ENCODE assay signal across 13 mouse cellular contexts in genomic region chrX:142325760-142326159, GRCm38 (mm10). TPM values are rescaled to one million over a fixed set of nuclear protein-coding genes. Genes with fewer than 3 reads are reported as not detected.
DNase-seq lines count a peak whose midpoint lies in the region; ATAC-seq and TF ChIP-seq lines count a peak whose summit lies in the region.
"Had no signal": no experiment of that assay in that cellular context is flagged by ENCODE, and none has a peak within 500 bp of the region (broad histone marks: within the 10 kb centered on the region; RNA-seq: fewer than 3 reads in every experiment).

No protein-coding gene starts in this region.

- TF ChIP-seq EP300 in stomach, postnatal 0 days (optimal IDR thresholded peaks at IDR 0.05) = no peak

- WGBS in stomach, postnatal 0 days = 61% methylated on average over 2 of the region's 2 CpGs

- peak; percentile 64 for TF ChIP-seq CTCF in stomach, postnatal 0 days (IDR thresholded peaks at IDR 0.05; ENCODE audit: low read depth)

- ATAC-seq in CD4-positive, CD25-positive, alpha-beta regulatory T cell, adult 4 months = no peak
- no peak for ATAC-seq in stomach, postnatal 0 days (ENCODE audit: low FRiP score, low TSS enrichment)
- ATAC-seq in frontal cortex, adult (ENCODE audit: low TSS enrichment) = no peak

- H3K27ac ChIP-seq in stomach, postnatal 0 days (replicated peaks) = no peak overlapping the region
- H3K27ac ChIP-seq: embryonic facial prominence, embryonic 12.5 days; heart, embryonic 13.5 days; hindbrain, embryonic 14.5 days; liver, embryonic 13.5 days had no signal

- no peaks in the 10 kb centered on the region for H3K4me1 ChIP-seq in stomach, postnatal 0 days (replicated peaks; ENCODE audit: control insufficient read depth, insufficient read depth)
- H3K4me1 ChIP-seq: embryonic facial prominence, embryonic 12.5 days; heart, embryonic 13.5 days; liver, embryonic 13.5 days had no signal

- no peaks in the 10 kb centered on the region for H3K27me3 ChIP-seq in stomach, postnatal 0 days (ENCODE audit: control insufficient read depth, insufficient read depth, low read length)
- H3K27me3 ChIP-seq: embryonic facial prominence, embryonic 12.5 days; heart, embryonic 13.5 days; liver, embryonic 13.5 days had no signal

- no peak overlapping the region for H3K9ac ChIP-seq in stomach, postnatal 0 days (ENCODE audit: low read length)
- H3K9ac ChIP-seq: embryonic facial prominence, embryonic 12.5 days; heart, embryonic 13.5 days; hindbrain, embryonic 14.5 days; liver, embryonic 13.5 days had no signal

- DNase-seq in CD4-positive, CD25-positive, alpha-beta regulatory T cell, adult 2 months (ENCODE audit: low read depth, low spot score) = peak; percentile 17
- peak; percentile 14 for DNase-seq in kidney, adult 9 months
- no peak for DNase-seq in kidney, adult 18-20 months
- peak; percentile 4 for DNase-seq in retina, embryonic 14.5 days (ENCODE audit: low spot score)
- no peak for DNase-seq in retina, postnatal 1 day
- no peak for DNase-seq in stomach, postnatal 0 days (ENCODE audit: low spot score)
- DNase-seq: cerebellum, adult 9-10 months; liver, embryonic 13.5 days had no signal

- no peak overlapping the region for H3K4me2 ChIP-seq in stomach, postnatal 0 days (replicated peaks; ENCODE audit: low read depth)
- H3K4me2 ChIP-seq: embryonic facial prominence, embryonic 12.5 days; heart, embryonic 13.5 days; hindbrain, embryonic 14.5 days; liver, embryonic 13.5 days had no signal

- no peak overlapping the region for H3K4me3 ChIP-seq in stomach, postnatal 0 days (ENCODE audit: low read depth, low read length)
- H3K4me3 ChIP-seq: embryonic facial prominence, embryonic 12.5 days; heart, embryonic 13.5 days; liver, embryonic 13.5 days had no signal

- H3K9me3 ChIP-seq in stomach, postnatal 0 days (ENCODE audit: control insufficient read depth, low read length) = no peaks in the 10 kb centered on the region
- H3K9me3 ChIP-seq: embryonic facial prominence, embryonic 12.5 days; heart, embryonic 13.5 days; liver, embryonic 13.5 days had no signal

- no peaks in the 10 kb centered on the region for H3K36me3 ChIP-seq in stomach, postnatal 0 days (ENCODE audit: control insufficient read depth, insufficient read depth, low read length)
- H3K36me3 ChIP-seq: embryonic facial prominence, embryonic 12.5 days had no signal

RNA-seq across cellular contexts. Expression of gene Kcne1l, which starts 19.7 kb away (rescaled TPM):
- not detected for polyA plus RNA-seq in CD4-positive, CD25-positive, alpha-beta regulatory T cell, adult 4 months (2017; shearing (Covaris generic))
- 11.3 and 11.8 TPM in 2 replicates for polyA plus RNA-seq in stomach, postnatal 0 days (2015; fragmentation: Nextera tagmentation; extraction: Ambion mirVana)

Comparison
In these comparisons a context has a peak if more than half of its experiments do, and no peak if none do; other contexts are left out.
1. DNase-seq: peak in CD4-positive, CD25-positive, alpha-beta regulatory T cell, adult 2 months (single experiment), kidney, adult 9 months (single experiment) and retina, embryonic 14.5 days (single experiment); none in kidney, adult 18-20 months (single experiment), retina, postnatal 1 day (single experiment) and stomach, postnatal 0 days (single experiment).
2. RNA of gene Kcne1l, which starts 19.7 kb away (polyA plus RNA-seq): 11.3 to 11.8 TPM in stomach, postnatal 0 days; not detected in CD4-positive, CD25-positive, alpha-beta regulatory T cell, adult 4 months; every median in the first group is over 10 times any median in the second.